Mouse (Mus musculus): Measurements from ENCODE around the gene Olfr661. TPM values are rescaled to one million over a fixed set of nuclear protein-coding genes. Genes with fewer than 3 reads are reported as not detected.

Gene Olfr661
- total RNA-seq (2021): not detected
- long read RNA-seq: 0 reads

DNA sequence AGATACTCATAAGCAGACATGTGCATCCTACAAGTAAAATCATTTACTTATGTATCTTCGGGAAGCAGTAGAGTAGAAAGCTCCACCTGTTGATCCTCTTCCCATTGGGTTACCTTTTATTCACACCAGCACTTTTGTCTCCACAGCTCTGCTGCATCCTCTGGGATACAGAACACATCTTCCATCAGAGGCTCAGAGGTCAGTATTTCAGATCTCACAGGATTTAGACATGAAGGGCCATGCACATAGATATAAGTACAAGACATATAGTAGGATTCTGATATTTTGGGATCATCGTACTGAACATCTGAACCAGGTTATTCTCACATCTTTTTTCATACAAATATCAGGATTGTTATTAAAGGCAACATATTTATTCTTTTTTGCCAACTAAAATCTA, at the start of gene Olfr661:
Gene Olfr661 (plus strand): TSS at position 301 of the 400 bp plus-strand sequence.
- DNase-seq (ENCODE audit: low spot score in 2 of 2): no peak

DNA sequence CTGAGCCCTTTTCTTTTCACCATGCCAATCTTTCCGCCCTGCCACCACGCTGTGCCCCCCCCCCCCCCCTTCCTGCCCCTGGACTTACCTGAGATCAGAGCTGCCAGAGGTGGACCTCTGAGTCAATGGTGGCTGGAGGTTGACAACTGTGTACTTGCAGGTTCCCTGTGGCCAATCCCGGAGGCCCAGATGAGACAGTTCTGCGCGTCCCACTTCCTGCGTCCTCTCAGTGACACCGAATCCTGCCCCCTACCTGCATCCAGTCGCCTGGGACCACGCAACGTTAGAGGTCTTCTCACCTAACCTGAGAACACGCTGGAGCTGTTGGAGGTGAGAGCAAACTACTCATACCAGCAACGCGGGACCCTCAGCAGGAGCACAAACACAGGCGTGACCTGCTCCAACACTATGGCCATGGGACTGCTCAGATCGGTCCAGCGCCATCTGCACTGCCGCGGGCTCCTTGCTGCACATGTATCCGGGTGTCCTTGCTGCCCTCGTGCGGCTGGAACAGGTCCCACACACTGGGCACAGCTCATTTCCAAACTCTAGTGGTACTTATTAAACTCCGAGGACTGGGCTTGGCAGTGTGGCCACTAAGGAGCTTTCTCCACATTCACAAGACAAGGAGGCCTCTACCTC, 39.3 kb upstream of the Olfr661 start, which contains the start of gene Olfr658:
Gene Olfr658 (minus strand): TSS at position 465 of the 642 bp plus-strand sequence.
- peak; percentile 2 to 3 for DNase-seq (ENCODE audit: low spot score in 2 of 2)

DNA sequence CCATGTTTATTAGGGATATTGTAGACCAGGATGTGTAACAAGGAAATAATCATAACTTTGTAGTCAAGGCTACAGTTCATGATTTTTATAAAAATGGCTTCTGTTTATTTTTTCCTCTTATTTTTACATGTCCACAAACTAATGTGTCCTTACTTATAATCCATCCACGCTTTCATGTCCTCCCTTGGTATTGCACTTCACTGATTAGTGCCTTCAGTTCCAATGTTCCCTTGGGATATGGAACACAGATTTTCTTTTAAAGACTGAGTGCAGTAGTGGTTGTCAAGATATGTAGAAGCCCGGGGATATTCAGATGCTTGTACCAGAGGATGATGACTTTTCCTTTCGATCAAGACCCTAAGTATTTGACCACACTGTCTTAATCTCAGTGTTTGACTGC, 19.8 kb upstream of the Olfr661 start, which contains the start of gene Olfr659:
Gene Olfr659 (plus strand): TSS at position 301 of the 400 bp plus-strand sequence.
- DNase-seq (ENCODE audit: low spot score in 2 of 2): no peak

Other genes starting within 250 kb of the Olfr661 start
- under 1 TPM; 0.84 to 0.92 TPM for gene Trim30a, start 221.3 kb upstream of the Olfr661 start, total RNA-seq (2021)
- under 1 TPM; 0.81 to 0.97 TPM for gene Trim30d, start 178.7 kb upstream of the Olfr661 start, total RNA-seq (2021)
- gene Olfr651, start 136.4 kb upstream of the Olfr661 start, total RNA-seq (2021): not detected
- gene Olfr652, start 125.6 kb upstream of the Olfr661 start, total RNA-seq (2021): not detected
- gene Olfr653, start 109.2 kb upstream of the Olfr661 start, total RNA-seq (2021): not detected
- gene Olfr654, start 99.5 kb upstream of the Olfr661 start, total RNA-seq (2021): not detected
- gene Olfr655, start 84.7 kb upstream of the Olfr661 start, total RNA-seq (2021): not detected
- not detected for gene Olfr656, start 72.5 kb upstream of the Olfr661 start, total RNA-seq (2021)
- not detected for gene Olfr657, start 61.7 kb upstream of the Olfr661 start, total RNA-seq (2021)
- not detected for gene Olfr658, start 39.2 kb upstream of the Olfr661 start, total RNA-seq (2021)
- gene Olfr659, start 19.7 kb upstream of the Olfr661 start, total RNA-seq (2021): not detected
- not detected for gene Usp17le, start 91.0 kb downstream of the Olfr661 start, total RNA-seq (2021)
- not detected for gene Usp17lb, start 156.1 kb downstream of the Olfr661 start, total RNA-seq (2021)
- not detected for gene Usp17la, start 170.5 kb downstream of the Olfr661 start, total RNA-seq (2021)
- gene Olfr665, start 191.5 kb downstream of the Olfr661 start, total RNA-seq (2021): not detected
- gene Olfr666, start 209.5 kb downstream of the Olfr661 start, total RNA-seq (2021): not detected
- not detected for gene Olfr667, start 235.0 kb downstream of the Olfr661 start, total RNA-seq (2021)
- gene Olfr668, start 241.6 kb downstream of the Olfr661 start, total RNA-seq (2021): not detected
- gene Olfr669, start 247.7 kb downstream of the Olfr661 start, total RNA-seq (2021): not detected

All from layer of hippocampus, adult 18-20 months (tissue).